Mouse (Mus musculus) left cerebral cortex, adult 18-20 months (tissue): ENCODE measurements around the gene Frmd6. TPM values are rescaled to one million over a fixed set of nuclear protein-coding genes. Genes with fewer than 3 reads are reported as not detected.

Source experiments
- total RNA-seq, 2 experiments: library from RNA; stranded (reverse); gene quantifications; 2 replicates each; pipeline ENCODE4 v1.2.3; 2021

Gene Frmd6
- total RNA-seq, 2 experiments from 2014 or later = 54.6 to 58.1 TPM

Other genes starting within 250 kb of the Frmd6 start
- 100 to 1,000 TPM; 165 to 169 TPM for gene Actr10, start 112.3 kb downstream of the Frmd6 start, total RNA-seq
- 100 to 1,000 TPM; 177 to 197 TPM for gene Psma3, start 149.1 kb downstream of the Frmd6 start, total RNA-seq
- gene Arid4a, start 190.5 kb downstream of the Frmd6 start, total RNA-seq = 10 to 100 TPM; 37.2 to 38.9 TPM